Mouse (Mus musculus): Measurements from ENCODE around the gene Csad. TPM values are rescaled to one million over a fixed set of nuclear protein-coding genes. Genes with fewer than 3 reads are reported as not detected.
A peak's percentile ranks its signal among the peaks of the same experiment; 100 is the strongest.
"Not testable (repeated sequence)": the region's sequence is repeated elsewhere in the genome, so short reads cannot be mapped to it uniquely, and the experiment has no call there.

Csad gene
- polyA plus RNA-seq, 1 experiment from 2014 or later, result 78.1 TPM

DNA sequence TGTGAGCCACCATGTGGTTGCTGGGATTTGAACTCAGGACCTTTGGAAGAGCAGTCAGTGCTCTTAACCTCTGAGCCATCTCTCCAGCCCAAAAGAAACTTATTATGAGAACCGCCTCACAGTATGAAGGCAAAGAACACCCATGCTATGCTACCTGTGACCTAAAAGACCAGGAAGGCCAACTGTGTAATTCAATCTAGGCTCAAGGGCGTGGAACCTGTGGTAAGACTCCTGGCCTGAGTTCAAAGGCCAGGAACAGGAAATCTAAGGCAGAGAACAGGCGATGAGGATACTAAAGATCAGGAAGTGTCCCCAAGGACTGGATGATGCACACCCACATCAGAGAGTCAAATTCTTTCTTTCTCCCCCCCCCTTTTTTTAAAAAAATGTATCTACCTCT lies 30.9 kb downstream of the Csad start:
- no peaks in the 10 kb centered on the region for H3K4me1 ChIP-seq
- no peak overlapping the region for H3K9ac ChIP-seq
- peaks cover 8% of the 10 kb centered on the region for H3K36me3 ChIP-seq
- H3K9me3 ChIP-seq, result no peaks in the 10 kb centered on the region
- no peaks in the 10 kb centered on the region for H3K27me3 ChIP-seq
- no peak overlapping the region for H3K4me3 ChIP-seq
- H3K27ac ChIP-seq, result no peak overlapping the region
- no peak for ATAC-seq (ENCODE audit: borderline replicate concordance, extremely low read depth, low FRiP score, low TSS enrichment)
- H3K4me2 ChIP-seq, result no peak overlapping the region
- WGBS, result 88% methylated on average over 3 of the region's 3 CpGs

DNA sequence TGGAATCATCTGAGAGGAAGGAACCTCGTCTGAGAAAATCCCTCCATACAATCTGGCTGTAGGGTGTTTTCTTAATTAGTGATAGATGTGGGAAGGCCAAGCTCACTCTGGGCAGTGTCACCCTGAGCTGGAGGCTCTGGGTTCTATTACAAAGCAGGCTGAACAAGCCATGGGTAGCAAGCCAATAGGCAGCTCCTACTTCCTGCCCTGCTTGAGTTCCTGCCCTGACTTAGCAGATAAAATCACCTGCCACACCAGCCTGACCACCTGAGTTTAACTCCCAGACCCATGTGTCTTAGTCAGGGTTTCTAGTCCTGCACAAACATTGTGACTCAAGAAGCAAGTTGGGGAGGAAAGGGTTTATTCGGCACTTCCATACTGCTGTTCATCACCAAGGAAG lies 35.5 kb downstream of the Csad start:
- H3K9ac ChIP-seq, result no peak overlapping the region
- no peak for ATAC-seq (ENCODE audit: borderline replicate concordance, extremely low read depth, low FRiP score, low TSS enrichment)
- H3K4me3 ChIP-seq, result no peak overlapping the region
- no peaks in the 10 kb centered on the region; the same call in 1 of the 2 replicates for H3K36me3 ChIP-seq
- no peaks in the 10 kb centered on the region for H3K27me3 ChIP-seq
- H3K4me2 ChIP-seq, result no peak overlapping the region
- WGBS, result 38% methylated on average over 2 of the region's 2 CpGs
- H3K4me1 ChIP-seq, result peaks cover 11% of the 10 kb centered on the region
- H3K9me3 ChIP-seq, result no peaks in the 10 kb centered on the region
- H3K27ac ChIP-seq, result no peak overlapping the region

DNA sequence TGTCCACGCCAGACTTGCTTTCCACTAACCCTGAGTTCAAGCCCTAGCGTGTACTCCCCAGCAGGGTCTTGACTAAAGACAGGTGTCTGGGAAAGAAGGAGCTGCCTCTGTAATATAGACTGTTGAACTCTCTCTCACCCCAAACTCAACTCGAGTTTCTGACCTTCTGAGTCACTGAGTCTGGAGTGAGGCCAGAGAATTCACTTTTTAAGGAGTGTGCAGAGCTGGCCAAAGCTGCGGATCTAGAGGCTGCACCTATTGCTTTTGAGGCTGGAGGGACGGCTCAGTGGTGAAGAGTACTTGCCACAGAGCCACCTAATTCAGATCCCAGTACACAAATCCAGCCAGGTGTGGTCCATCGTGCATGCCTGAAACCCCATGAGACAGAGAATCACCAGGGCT lies 36.9 kb downstream of the Csad start:
- 0 out of 2 replicates have a peak, but pooled peaks have one; percentile 57 for ATAC-seq (ENCODE audit: borderline replicate concordance, extremely low read depth, low FRiP score, low TSS enrichment)
- WGBS, result 19% methylated on average over 6 of the region's 6 CpGs
- peak overlapping the region; percentile 48 for H3K27ac ChIP-seq

DNA sequence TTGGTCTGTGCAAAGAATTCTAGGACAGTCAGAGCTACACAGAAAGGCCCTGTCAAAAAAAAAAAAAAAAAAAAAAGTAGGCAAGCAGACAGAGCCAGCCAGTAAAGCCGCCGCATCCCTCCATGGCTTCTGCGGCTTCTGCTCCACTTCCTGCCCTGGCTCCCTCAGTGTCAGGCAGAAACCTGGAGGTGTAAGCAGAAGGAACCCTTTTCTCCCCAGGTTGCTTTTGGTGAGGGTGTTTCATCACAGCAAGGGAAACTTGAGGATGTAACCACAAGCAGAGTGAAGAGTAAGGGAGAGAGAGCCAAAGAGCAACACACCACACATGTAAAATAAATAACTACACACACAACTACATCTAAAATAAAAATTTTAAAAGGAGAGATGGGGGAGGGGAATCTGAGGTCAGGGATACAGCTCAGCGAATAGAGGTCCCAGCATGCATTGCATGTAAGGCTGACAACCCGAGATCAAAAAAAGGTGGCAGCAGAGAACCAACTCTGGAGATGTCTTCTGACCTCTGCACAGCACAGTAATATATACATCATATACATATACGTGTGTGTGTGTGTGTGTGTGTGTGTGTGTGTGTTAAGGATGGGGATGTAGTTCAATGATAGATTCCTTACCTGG lies 38.9 kb downstream of the Csad start:
- Histone ChIP-seq H3K9ac (no peak overlapping the region), H3K27me3 (no peaks in the 10 kb centered on the region), H3K9me3 (no peaks in the 10 kb centered on the region), H3K4me2 (no peak overlapping the region), H3K27ac (no peak overlapping the region), H3K4me1 (peaks cover 11% of the 10 kb centered on the region), H3K4me3 (no peak overlapping the region), H3K36me3 (no peaks in the 10 kb centered on the region)
- no peak for ATAC-seq (ENCODE audit: borderline replicate concordance, extremely low read depth, low FRiP score, low TSS enrichment)
- 30% methylated on average over 6 of the region's 6 CpGs for WGBS

More for the DNA sequence above, 36.9 kb downstream of the Csad start:
- Histone ChIP-seq H3K4me3 (no peak overlapping the region), H3K4me2 (no peak overlapping the region), H3K27me3 (no peaks in the 10 kb centered on the region), H3K4me1 (peaks cover 11% of the 10 kb centered on the region), H3K36me3 (no peaks in the 10 kb centered on the region; the same call in 1 of the 2 replicates), H3K9ac (no peak overlapping the region), H3K9me3 (no peaks in the 10 kb centered on the region)

DNA sequence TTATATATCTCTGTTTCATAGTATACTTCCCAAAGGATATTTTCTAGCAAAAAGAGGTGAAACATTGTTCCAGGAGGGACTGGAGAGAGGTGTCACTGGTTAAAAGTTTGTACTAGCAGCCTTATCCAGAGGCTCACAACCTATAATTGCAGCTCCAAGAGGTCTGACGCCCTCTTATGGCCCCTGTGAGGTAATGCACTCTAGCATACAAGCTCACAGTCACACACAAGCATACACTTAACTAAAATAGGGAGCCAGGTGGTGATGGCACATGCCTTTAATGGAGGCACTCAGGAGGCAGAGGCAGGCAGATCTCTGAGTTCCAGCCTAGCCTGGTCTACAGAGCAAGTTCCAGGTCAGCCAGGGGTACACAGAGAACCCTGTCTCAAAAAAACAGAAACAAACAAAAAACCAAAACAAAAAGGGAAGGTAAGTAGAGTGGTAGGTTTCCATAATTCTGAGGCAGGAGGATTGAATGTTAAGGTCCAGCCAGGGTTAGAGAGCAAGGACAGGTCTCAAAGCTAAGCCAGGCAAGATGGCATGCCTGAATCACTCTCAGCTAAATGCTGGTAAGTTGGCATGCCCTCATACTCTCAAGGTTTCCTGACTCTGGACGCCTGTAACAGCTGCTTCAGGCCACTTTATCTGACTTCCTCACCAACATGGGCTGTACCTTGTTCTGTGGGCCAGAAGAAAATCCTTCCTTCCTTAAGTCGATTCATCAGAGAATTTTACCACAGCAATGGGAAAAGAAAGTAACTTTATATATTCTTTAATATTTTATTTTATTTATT lies 40.4 kb downstream of the Csad start:
- no peak for ATAC-seq (ENCODE audit: borderline replicate concordance, extremely low read depth, low FRiP score, low TSS enrichment)
- H3K9me3 ChIP-seq, result no peaks in the 10 kb centered on the region
- no peak overlapping the region for H3K4me3 ChIP-seq
- H3K27me3 ChIP-seq, result no peaks in the 10 kb centered on the region
- no peak overlapping the region for H3K27ac ChIP-seq
- 50% methylated on average over 3 of the region's 3 CpGs for WGBS
- H3K4me2 ChIP-seq, result no peak overlapping the region
- no peaks in the 10 kb centered on the region for H3K36me3 ChIP-seq
- H3K4me1 ChIP-seq, result peaks cover 11% of the 10 kb centered on the region
- no peak overlapping the region for H3K9ac ChIP-seq

DNA sequence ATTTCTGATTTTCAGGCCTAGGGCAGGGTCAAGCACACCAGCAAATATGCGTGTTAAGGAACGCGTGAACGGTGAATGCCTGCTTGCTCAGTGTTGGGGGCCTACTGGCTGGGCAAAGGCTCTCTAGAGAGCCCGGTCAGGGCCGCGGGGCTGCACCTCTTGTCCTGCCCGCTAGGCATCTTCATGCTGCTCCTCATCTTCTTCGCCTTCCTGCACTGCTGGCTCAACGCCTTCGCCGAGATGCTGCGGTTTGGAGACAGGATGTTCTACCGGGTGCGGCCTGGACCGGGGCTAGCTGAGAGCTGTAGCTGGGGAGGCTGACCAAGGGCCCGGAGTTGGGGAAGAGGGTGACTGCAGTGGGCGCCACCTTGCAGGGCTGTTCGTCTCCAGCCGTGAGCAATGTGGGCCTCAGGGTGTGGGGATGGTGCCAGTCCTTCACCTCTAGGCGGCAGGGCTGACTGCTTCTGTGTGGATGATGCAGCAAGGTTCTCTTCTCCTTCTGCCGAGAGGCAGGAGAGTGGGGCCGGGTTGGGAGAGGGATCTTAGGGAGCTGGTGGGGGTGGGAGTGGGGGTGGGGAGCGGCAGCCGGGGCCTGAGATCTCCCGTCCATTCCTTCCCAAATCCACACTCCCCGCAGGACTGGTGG lies 44.0 kb downstream of the Csad start:
- Histone ChIP-seq H3K4me3 (no peak overlapping the region), H3K36me3 (no peaks in the 10 kb centered on the region), H3K27ac (no peak overlapping the region), H3K9ac (no peak overlapping the region), H3K27me3 (no peaks in the 10 kb centered on the region), H3K4me1 (peaks cover 3% of the 10 kb centered on the region; the same call in 1 of the 2 replicates), H3K4me2 (no peak overlapping the region), H3K9me3 (no peaks in the 10 kb centered on the region)
- WGBS, result 53% methylated on average over 27 of the region's 27 CpGs
- no peak for ATAC-seq (ENCODE audit: borderline replicate concordance, extremely low read depth, low FRiP score, low TSS enrichment)

DNA sequence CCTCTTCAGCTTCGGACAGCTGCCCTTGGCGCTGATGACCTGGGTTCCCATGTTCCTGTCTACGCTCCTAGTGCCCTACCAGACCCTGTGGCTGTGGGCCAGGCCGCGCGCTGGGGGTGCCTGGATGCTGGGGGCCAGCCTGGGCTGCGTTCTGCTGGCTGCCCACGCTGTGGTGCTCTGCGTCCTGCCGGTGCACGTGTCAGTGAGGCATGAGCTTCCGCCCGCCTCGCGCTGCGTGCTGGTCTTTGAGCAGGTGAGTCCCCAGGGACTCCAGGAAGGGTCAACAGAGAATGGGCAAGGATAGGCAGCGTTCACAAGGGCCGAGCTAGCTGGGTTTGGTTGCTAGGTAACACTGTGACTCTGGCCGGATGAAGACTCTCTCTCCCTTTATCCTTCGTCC lies 47.7 kb downstream of the Csad start:
- Histone ChIP-seq H3K27ac (no peak overlapping the region), H3K36me3 (no peaks in the 10 kb centered on the region), H3K27me3 (no peaks in the 10 kb centered on the region), H3K4me2 (no peak overlapping the region), H3K9me3 (no peaks in the 10 kb centered on the region), H3K4me3 (no peak overlapping the region), H3K4me1 (0 out of 2 replicates have a peak, but pooled peaks cover 3% of the 10 kb centered on the region), H3K9ac (no peak overlapping the region)
- 0 out of 2 replicates have a peak, but pooled peaks have one; percentile 44 for ATAC-seq (ENCODE audit: borderline replicate concordance, extremely low read depth, low FRiP score, low TSS enrichment)
- 39% methylated on average over 20 of the region's 20 CpGs for WGBS

DNA sequence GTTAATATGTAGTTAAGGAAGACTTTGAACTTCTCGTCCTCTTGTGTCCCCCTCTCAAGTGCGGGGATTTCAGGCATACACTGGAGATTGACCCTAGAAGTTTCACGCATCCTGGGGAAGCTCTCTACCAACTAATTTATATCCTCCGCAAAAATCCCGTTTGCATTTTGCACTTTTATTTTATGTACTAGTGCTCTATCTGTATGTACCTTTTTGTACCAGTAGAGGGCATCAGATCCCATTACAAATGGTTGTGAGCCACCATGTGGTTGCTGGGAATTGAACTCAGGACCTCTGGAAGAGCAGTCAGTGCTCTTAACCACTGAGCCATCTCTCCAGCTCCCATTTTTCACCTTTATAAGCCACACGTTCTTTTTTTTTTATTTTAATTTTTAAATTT lies 49.5 kb downstream of the Csad start:
- not testable (repeated sequence) for H3K9ac ChIP-seq; H3K4me3 ChIP-seq; H3K27me3 ChIP-seq; ATAC-seq (ENCODE audit: borderline replicate concordance, extremely low read depth, low FRiP score, low TSS enrichment); H3K9me3 ChIP-seq; H3K36me3 ChIP-seq; H3K4me2 ChIP-seq; H3K27ac ChIP-seq
- H3K4me1 ChIP-seq, result peaks cover 13% of the 10 kb centered on the region
- WGBS, result 84% methylated on average over 6 of the region's 6 CpGs

DNA sequence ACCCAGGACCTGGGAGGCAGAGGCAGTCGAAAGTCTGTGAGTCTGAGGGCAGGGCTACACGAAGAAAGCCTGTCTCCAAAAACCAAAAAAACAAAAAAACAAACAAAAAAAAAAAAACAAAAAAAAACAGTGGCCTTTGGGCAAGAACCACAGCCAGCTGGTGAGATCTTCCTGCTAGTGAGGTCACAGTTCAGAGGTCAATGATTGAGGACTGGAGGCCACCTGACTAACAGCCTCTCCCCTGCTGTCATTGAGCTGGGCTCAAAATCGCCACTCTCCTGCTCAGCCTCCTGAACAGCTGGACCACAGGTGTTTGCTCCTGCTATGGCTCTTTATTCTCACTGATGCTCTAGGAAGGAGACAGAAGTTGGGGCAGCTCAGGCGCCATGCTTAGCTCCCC lies 51.9 kb downstream of the Csad start:
- H3K9me3 ChIP-seq, result no peaks in the 10 kb centered on the region
- no peaks in the 10 kb centered on the region for H3K36me3 ChIP-seq
- no peak overlapping the region for H3K9ac ChIP-seq
- H3K4me3 ChIP-seq, result no peak overlapping the region
- H3K4me2 ChIP-seq, result no peak overlapping the region
- 35% methylated on average over 4 of the region's 4 CpGs for WGBS
- H3K4me1 ChIP-seq, result peaks cover 13% of the 10 kb centered on the region
- H3K27ac ChIP-seq, result no peak overlapping the region
- no peak for ATAC-seq (ENCODE audit: borderline replicate concordance, extremely low read depth, low FRiP score, low TSS enrichment)
- no peaks in the 10 kb centered on the region for H3K27me3 ChIP-seq

DNA sequence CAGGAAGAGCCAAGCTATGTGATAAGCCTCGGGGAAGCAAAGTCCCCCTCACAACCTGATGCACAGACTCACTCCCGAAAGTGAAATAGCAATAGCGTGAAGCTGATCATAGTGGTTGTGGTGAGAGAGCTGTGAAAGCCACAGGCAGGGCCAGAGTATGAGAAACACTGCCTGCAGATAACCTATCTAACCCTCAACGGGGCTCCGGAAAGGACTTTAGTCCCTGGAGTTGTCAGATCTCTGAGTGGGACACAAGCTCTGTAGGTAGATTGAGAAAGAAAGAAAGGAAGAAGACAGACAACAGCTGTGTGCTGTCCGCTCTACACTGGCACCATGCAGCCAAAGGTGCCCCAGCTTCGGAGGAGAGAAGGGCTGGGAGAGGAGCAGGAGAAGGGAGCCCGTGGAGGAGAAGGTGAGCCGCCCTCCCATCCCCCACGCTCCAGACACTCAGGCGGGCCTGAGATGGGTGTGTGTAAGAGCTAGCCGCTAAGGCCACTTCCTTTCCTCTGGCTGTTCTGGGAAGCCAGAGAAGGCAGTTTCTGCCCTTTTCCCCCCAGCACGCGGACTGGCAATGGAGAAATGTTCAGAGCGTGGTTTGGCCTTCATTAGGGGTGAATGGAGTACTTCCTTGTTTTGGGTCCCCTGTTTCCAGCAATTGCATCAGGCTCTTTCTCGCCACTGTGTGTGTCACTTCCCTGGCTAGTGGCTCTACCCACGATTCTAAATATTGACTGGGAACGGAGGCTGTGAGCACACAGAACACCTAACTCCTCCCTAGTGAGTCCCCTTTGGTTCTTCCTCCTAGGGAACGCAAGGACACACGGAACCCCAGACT lies 54.0 kb downstream of the Csad start, which contains the start of gene Soat2:
Gene Soat2 (plus strand): TSS at position 226 of the 835 bp plus-strand sequence.
- Histone ChIP-seq H3K27ac (no peak within 1 kb of the TSS), H3K9ac (peak within 1 kb of the TSS; percentile 2; the same call in 1 of the 2 replicates), H3K4me3 (no peak within 1 kb of the TSS), H3K4me1 (peaks cover 10% of the 10 kb centered on the region), H3K9me3 (no peaks in the 10 kb centered on the region), H3K36me3 (no peaks in the 10 kb centered on the region), H3K4me2 (0 out of 2 replicates have a peak within 1 kb of the TSS, but pooled peaks have one; percentile 14), H3K27me3 (peaks cover 7% of the 10 kb centered on the region)
- whole genome bisulfite sequencing, result 28% methylated on average over 20 of the region's 20 CpGs
- ATAC-seq (ENCODE audit: borderline replicate concordance, extremely low read depth, low FRiP score, low TSS enrichment), result no peak

DNA sequence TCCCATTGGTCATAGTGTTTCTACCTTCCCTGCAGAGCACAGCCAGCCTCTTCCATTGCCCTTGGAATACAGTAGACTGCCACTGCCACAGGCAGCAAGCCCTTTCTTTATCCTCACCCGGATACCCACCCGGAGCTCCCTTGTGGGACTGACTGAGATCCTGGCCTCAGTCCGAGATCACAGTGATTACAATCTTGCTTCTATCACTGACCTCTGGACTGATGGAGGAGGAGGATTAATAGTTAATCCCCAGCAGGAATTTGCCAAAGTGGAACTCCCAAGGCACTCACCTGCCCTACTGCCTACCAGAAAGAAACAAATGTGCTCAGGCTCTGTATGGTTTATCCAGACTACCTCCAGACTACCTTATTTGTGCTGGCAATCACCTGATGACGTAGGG lies 55.0 kb downstream of the Csad start:
- 68% methylated on average over 4 of the region's 4 CpGs for WGBS
- H3K4me3 ChIP-seq, result no peak overlapping the region
- no peak overlapping the region for H3K4me2 ChIP-seq
- H3K9ac ChIP-seq, result no peak overlapping the region
- H3K27ac ChIP-seq, result no peak overlapping the region
- no peak for ATAC-seq (ENCODE audit: borderline replicate concordance, extremely low read depth, low FRiP score, low TSS enrichment)
- H3K9me3 ChIP-seq, result no peaks in the 10 kb centered on the region
- peaks cover 17% of the 10 kb centered on the region for H3K27me3 ChIP-seq
- H3K36me3 ChIP-seq, result no peaks in the 10 kb centered on the region
- H3K4me1 ChIP-seq, result peaks cover 14% of the 10 kb centered on the region

Data from lung, embryonic 15.5 days (tissue).